Mouse (Mus musculus): ENCODE data around the gene Spcs3. TPM values are rescaled to one million over a fixed set of nuclear protein-coding genes. Genes with fewer than 3 reads are reported as not detected.
"Not testable (repeated sequence)": the region's sequence is repeated elsewhere in the genome, so short reads cannot be mapped to it uniquely, and the experiment has no call there.

The Spcs3 gene
- polyA plus RNA-seq, 1 experiment from 2014 or later, result 60.6 TPM

DNA sequence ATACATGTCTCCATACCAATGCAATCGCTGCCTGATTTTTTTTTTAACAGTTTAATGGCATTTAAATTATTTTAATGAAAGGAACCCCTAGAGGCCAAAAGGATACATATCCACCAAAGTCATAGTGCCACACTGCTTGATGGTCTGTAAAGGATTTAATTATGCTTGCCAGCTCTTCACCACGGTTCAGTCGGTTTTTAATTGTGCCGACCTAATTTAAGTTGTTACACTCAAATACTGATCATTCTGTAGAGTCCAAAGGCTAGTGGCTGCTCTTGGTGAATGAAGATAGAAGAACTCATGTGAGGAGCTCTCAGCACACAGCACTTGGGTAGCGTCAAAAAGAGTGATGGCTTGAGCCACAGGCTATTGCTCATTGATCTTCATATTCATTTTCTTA, 5.4 kb upstream of the Spcs3 start:
- Histone ChIP-seq H3K36me3 (no peaks in the 10 kb centered on the region), H3K27ac (replicated peaks) (no peak overlapping the region), H3K4me1 (0 out of 2 replicates have a peak, but pooled peaks cover 3% of the 10 kb centered on the region), H3K27me3 (no peaks in the 10 kb centered on the region), H3K9me3 (no peaks in the 10 kb centered on the region), H3K4me3 (no peak overlapping the region), H3K4me2 (replicated peaks) (no peak overlapping the region), H3K9ac (replicated peaks) (no peak overlapping the region)
- no peak for ATAC-seq (replicated peaks)
- WGBS, result 78% methylated on average over 5 of the region's 5 CpGs

DNA sequence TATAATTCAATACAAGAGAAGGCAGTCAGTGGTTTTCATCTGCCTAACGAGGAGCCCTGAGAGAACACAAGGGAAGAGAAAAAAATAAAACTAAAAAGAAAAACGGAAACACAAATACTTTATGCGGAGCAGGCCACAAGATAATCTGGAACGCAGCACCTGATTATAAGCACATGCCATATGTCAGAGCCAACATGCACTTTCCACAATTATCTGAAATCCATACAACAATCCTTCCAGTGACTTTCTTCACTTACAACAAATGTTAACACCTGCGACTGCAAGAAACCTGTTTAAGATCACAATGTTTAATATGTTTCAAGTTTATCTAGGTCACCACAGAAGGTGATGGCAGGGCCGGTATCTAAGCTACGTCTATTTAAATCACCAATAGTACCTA, 1.2 kb downstream of the Spcs3 start:
- H3K36me3 ChIP-seq, result peaks cover 9% of the 10 kb centered on the region; the same call in 1 of the 2 replicates
- peaks cover 19% of the 10 kb centered on the region for H3K4me1 ChIP-seq
- ATAC-seq (replicated peaks), result no peak
- H3K27ac ChIP-seq (replicated peaks), result no peak overlapping the region
- H3K27me3 ChIP-seq, result no peaks in the 10 kb centered on the region
- H3K9ac ChIP-seq (replicated peaks), result peak overlapping the region; percentile 88
- no peaks in the 10 kb centered on the region for H3K9me3 ChIP-seq
- H3K4me3 ChIP-seq, result peak overlapping the region; percentile 88
- WGBS, result 40% methylated on average over 7 of the region's 7 CpGs
- peak overlapping the region; percentile 61 for H3K4me2 ChIP-seq (replicated peaks)

DNA sequence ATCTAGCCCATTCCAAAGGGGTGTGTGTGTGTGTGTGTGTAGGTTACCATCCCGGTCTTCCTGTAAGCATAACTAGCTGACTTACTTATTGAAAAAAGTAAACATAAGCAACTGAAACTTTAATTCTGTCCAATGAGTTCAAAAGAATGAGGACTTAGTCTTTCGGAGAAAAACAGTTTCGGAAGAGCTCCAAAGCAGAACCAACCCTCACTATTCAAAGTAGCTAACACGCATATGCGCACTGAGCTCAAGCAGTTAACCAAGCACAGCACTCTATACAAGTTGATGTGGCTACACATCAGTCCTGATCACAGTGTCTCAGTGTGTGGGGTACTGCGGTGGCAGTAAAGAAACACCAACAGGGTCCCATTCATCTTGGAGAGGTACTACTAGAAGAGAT, 3.1 kb downstream of the Spcs3 start:
- no peak overlapping the region for H3K4me2 ChIP-seq (replicated peaks)
- peaks cover 19% of the 10 kb centered on the region for H3K4me1 ChIP-seq
- 96% methylated on average over 6 of the region's 6 CpGs for WGBS
- H3K27me3 ChIP-seq, result no peaks in the 10 kb centered on the region
- H3K9ac ChIP-seq (replicated peaks), result no peak overlapping the region
- peaks cover 19% of the 10 kb centered on the region; the same call in 1 of the 2 replicates for H3K36me3 ChIP-seq
- no peaks in the 10 kb centered on the region for H3K9me3 ChIP-seq
- H3K27ac ChIP-seq (replicated peaks), result no peak overlapping the region
- no peak for ATAC-seq (replicated peaks)
- no peak overlapping the region for H3K4me3 ChIP-seq

DNA sequence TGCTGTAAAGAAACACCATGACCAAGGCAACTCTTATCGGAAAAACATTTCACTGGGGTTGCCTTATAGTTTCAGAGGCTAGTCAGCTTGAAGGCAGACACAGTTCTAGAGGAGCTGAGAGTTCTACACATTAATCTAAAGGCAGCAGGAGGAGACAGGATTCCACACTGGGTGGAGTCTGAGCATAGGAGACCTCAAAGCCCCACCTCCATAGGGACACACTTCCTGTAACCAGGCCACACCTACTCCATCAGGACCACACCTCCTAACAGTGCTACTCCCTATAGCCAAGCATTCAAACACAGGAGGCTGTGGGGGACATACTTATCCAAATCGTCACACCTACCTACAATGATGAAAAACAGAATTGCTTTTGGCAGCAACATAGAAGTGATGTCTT, 4.2 kb downstream of the Spcs3 start:
- Histone ChIP-seq H3K4me2 (replicated peaks) (no peak overlapping the region), H3K27me3 (no peaks in the 10 kb centered on the region), H3K27ac (replicated peaks) (no peak overlapping the region), H3K4me1 (peaks cover 19% of the 10 kb centered on the region), H3K36me3 (peaks cover 24% of the 10 kb centered on the region; the same call in 1 of the 2 replicates), H3K4me3 (no peak overlapping the region), H3K9ac (replicated peaks) (no peak overlapping the region), H3K9me3 (no peaks in the 10 kb centered on the region)
- no peak for ATAC-seq (replicated peaks)
- WGBS, result 91% methylated on average over 2 of the region's 2 CpGs

DNA sequence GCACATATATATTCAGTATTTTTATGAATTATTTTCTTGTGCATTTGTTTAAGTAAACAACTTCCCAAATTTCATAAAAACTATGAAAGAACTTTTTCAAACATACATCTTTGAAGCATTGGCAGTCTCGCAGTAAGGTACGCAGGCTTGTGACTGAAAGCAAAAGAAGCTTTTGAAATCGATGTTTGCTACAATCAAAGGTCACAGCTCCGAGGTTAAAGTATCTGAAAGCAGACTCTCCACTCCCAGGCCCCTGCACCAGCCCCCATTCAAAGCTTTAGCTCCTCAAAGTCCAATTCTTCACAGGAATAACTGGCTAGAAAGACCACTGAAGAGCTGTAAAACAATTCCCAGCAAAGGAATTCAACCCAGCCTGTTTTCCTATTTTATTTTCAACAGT, 9.3 kb downstream of the Spcs3 start:
- WGBS, result 57% methylated on average over 4 of the region's 4 CpGs
- no peak overlapping the region for H3K4me3 ChIP-seq
- no peaks in the 10 kb centered on the region for H3K27me3 ChIP-seq
- no peak overlapping the region for H3K27ac ChIP-seq (replicated peaks)
- no peak overlapping the region for H3K4me2 ChIP-seq (replicated peaks)
- no peaks in the 10 kb centered on the region for H3K4me1 ChIP-seq
- H3K9ac ChIP-seq (replicated peaks), result no peak overlapping the region
- peaks cover 23% of the 10 kb centered on the region; the same call in 1 of the 2 replicates for H3K36me3 ChIP-seq
- ATAC-seq (replicated peaks), result no peak
- H3K9me3 ChIP-seq, result no peaks in the 10 kb centered on the region

DNA sequence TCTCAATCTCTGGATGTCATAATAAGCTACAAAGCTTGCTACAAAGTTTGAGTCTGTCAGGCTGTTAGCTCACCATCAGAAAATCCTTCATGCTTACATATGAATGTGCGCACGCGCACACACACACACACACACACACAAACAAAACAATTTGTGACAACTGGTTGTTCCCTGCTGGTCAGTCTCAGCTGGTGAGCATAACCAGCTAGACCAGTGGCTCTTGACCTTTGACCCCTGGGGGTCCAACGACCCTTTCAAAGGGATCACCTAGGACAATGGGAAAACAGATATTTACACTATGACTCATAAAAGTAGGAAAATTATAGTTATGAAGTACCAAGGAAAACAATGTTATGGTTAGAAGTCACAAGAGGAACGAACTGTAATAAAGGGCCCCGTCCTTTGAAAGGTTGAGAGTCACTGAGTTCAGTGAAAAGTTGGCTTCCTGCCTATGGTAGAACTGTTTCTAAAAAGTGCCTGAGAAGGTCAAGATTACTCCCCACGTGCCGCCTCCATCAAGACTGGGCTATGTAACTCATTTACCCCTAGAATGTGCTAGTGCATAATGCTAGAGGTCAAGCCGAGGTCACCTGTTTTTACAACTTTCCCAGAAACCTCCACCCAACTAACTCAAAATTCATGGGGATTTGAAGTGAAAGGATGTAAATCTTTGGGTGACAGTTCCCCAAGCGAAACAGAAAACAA, 10.9 kb downstream of the Spcs3 start:
- Histone ChIP-seq H3K9me3 (no peaks in the 10 kb centered on the region), H3K27me3 (no peaks in the 10 kb centered on the region), H3K27ac (replicated peaks) (no peak overlapping the region), H3K4me2 (replicated peaks) (no peak overlapping the region), H3K36me3 (peaks cover 19% of the 10 kb centered on the region; the same call in 1 of the 2 replicates), H3K9ac (replicated peaks) (no peak overlapping the region), H3K4me3 (no peak overlapping the region), H3K4me1 (no peaks in the 10 kb centered on the region)
- 88% methylated on average over 10 of the region's 10 CpGs for WGBS
- no peak for ATAC-seq (replicated peaks)

DNA sequence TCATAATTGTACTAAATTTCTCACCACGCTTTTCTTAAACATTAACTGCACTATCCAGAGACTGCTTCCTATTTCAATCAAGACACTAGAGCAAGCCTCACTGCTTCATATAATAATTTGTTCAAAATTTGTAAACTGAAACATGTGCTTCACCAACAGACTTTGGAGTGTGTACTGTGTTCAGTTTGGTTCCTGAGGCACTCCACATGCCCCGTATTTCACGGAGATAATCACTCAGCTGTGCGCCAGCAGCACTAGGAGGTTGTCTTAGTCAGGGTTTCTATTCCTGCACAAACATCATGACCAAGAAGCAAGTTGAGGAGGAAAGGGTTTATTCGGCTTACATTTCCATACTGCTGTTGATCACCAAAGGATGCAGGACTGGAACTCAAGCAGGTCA, 17.6 kb downstream of the Spcs3 start:
- ATAC-seq (replicated peaks); H3K36me3 ChIP-seq; H3K9me3 ChIP-seq; H3K9ac ChIP-seq (replicated peaks); H3K4me3 ChIP-seq; H3K4me2 ChIP-seq (replicated peaks); H3K27me3 ChIP-seq; H3K27ac ChIP-seq (replicated peaks): not testable (repeated sequence)
- 93% methylated on average over 5 of the region's 5 CpGs for WGBS
- H3K4me1 ChIP-seq, result peaks cover 13% of the 10 kb centered on the region

DNA sequence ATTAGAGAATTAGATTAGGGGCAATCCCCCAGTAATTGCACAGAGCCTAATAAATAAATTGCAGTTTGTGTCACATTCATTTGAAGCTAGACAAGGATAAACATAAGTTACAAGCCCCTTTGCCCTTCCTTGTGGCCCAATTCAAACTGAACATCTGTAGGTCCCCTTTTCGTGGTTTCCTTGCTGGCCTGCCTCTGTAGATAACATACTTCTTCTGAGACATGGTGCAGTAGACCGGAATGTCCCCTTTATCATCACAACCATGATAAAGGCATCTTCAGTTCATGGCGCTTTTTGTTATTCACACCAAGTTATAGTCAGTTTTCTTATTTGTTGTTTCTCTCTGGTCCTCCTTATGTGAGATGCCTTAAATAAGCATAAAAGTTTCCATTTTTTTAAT, 18.0 kb downstream of the Spcs3 start:
- 93% methylated on average over 3 of the region's 3 CpGs for WGBS
- no peak overlapping the region for H3K4me2 ChIP-seq (replicated peaks)
- H3K4me1 ChIP-seq, result peaks cover 13% of the 10 kb centered on the region
- H3K9ac ChIP-seq (replicated peaks), result no peak overlapping the region
- 0 out of 2 replicates have a peak, but pooled peaks cover 3% of the 10 kb centered on the region for H3K36me3 ChIP-seq
- no peaks in the 10 kb centered on the region for H3K9me3 ChIP-seq
- no peak for ATAC-seq (replicated peaks)
- H3K27ac ChIP-seq (replicated peaks), result no peak overlapping the region
- H3K27me3 ChIP-seq, result no peaks in the 10 kb centered on the region
- no peak overlapping the region for H3K4me3 ChIP-seq

DNA sequence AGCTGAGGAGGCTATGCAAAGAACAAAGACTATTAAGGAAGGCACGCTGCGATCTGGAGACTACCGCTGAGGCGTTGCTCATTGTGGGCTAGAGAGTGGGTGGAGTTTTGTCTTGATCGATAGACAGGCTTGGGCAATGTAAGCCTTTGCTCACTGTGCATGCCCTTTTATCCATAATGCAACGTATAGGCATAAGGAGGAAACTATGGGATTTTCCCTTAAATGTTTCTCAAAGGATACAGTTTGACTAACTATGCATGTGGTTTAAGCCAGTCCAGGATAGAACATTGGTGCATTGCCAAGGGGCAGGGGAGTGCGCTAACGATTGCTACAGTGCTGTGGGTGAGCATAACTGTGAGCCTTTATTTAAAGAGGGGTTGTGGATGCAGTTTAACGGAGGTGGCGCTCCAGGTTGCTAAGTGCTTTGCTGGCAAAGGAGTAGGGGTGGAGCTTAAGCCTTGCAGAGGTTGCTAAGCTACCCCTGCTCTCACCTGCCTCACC, 20.5 kb downstream of the Spcs3 start:
- Histone ChIP-seq H3K27ac (replicated peaks) (peak overlapping the region; percentile 64), H3K36me3 (no peaks in the 10 kb centered on the region), H3K9me3 (no peaks in the 10 kb centered on the region), H3K4me3 (peak overlapping the region; percentile 43), H3K9ac (replicated peaks) (peak overlapping the region; percentile 49), H3K4me1 (peaks cover 13% of the 10 kb centered on the region), H3K27me3 (no peaks in the 10 kb centered on the region), H3K4me2 (replicated peaks) (peak overlapping the region; percentile 65)
- ATAC-seq (replicated peaks), result peak; percentile 88
- under 1% methylated on average over 10 of the region's 10 CpGs for WGBS

DNA sequence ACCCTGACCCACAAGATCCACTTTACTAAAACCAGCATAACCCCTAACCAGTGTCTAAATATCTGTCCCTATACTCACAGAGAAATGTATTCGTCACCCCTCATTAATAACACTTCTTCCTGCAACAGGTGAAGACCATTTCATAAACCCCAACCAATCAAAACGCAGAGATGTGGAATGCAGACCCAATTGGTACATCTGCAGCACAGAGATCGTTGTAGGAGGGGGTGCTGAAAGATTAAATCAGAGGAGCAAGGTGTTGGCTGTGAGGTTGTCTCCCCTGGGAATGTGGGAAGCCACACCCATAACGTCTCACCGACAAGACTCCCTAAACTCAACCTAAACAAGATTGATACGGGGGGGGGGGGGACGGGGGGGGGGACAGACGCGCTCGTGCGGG, 21.0 kb downstream of the Spcs3 start:
- H3K4me1 ChIP-seq, result peaks cover 13% of the 10 kb centered on the region
- peak overlapping the region; percentile 65 for H3K4me2 ChIP-seq (replicated peaks)
- H3K27me3 ChIP-seq, result no peaks in the 10 kb centered on the region
- no peaks in the 10 kb centered on the region for H3K9me3 ChIP-seq
- 4% methylated on average over 8 of the region's 11 CpGs for WGBS
- H3K4me3 ChIP-seq, result peak overlapping the region; percentile 43
- ATAC-seq (replicated peaks), result peak; percentile 59
- H3K9ac ChIP-seq (replicated peaks), result no peak overlapping the region; the same call in 1 of the 2 replicates
- H3K36me3 ChIP-seq, result no peaks in the 10 kb centered on the region
- no peak overlapping the region for H3K27ac ChIP-seq (replicated peaks)

DNA sequence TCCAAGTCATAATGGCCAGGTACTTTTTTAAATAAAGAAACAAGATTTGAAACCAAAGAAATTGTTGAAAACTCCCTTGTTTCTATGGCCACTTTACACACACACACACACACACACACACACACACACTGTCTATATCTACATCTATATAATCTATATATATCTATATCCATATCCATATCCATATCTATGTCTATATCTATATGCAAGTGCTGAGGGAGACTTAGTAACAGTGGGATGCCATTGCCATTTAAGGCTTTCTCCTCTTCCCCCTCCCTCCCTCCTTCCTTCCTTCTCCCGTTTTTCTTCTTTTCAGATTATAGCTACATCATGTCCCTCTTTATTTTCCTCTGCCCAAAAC, 21.7 kb downstream of the Spcs3 start:
- peak; percentile 35; the same call in 1 of the 2 replicates for ATAC-seq (replicated peaks)
- 0 out of 2 replicates have a peak overlapping the region, but pooled peaks have one; percentile 65 for H3K4me2 ChIP-seq (replicated peaks)
- no peak overlapping the region for H3K27ac ChIP-seq (replicated peaks)
- no peak overlapping the region for H3K4me3 ChIP-seq
- H3K27me3 ChIP-seq, result no peaks in the 10 kb centered on the region
- H3K9me3 ChIP-seq, result no peaks in the 10 kb centered on the region
- H3K4me1 ChIP-seq, result peaks cover 19% of the 10 kb centered on the region
- H3K36me3 ChIP-seq, result no peaks in the 10 kb centered on the region
- no peak overlapping the region for H3K9ac ChIP-seq (replicated peaks)
- WGBS, result 13% methylated on average over 1 of the region's 1 CpGs

DNA sequence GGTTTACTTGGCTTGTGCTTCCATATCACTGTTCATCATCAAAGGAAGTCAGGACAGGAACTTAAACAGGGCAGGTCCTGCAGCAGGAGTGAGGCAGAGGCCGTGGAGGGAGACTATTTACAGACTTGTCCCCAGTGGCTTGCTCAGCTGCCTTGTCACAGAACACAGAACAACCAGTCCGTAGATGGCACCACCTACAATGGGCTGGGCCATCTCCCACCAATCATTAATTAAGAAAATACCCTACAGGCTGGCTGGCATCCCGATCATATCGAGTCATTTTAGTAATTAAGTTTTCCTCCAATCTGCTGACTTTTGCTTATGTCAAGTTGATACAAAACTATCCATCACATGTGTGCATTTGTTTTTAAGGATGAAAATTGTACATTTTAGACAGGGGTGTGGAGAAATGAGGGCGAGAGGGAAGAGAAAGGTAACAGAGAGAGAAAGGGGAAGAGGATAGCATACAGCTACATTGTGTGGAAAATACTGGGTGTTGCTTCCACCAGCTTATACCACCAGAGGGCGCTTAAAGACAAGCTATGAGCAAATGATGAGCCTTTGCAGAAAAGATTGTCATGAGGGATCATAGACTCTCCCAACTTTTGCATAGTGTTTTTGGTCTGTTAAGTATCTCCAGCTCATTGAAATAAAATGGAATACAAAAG, 22.2 kb downstream of the Spcs3 start:
- H3K4me3 ChIP-seq, result no peak overlapping the region
- H3K9me3 ChIP-seq, result no peaks in the 10 kb centered on the region
- peak; percentile 63 for ATAC-seq (replicated peaks)
- H3K4me1 ChIP-seq, result peaks cover 20% of the 10 kb centered on the region
- no peaks in the 10 kb centered on the region for H3K36me3 ChIP-seq
- WGBS, result 29% methylated on average over 6 of the region's 6 CpGs
- H3K9ac ChIP-seq (replicated peaks), result no peak overlapping the region
- H3K27me3 ChIP-seq, result no peaks in the 10 kb centered on the region
- H3K4me2 ChIP-seq (replicated peaks), result no peak overlapping the region
- no peak overlapping the region; the same call in 1 of the 2 replicates for H3K27ac ChIP-seq (replicated peaks)
